Mouse (Mus musculus) cerebellum, adult 11-12 months (tissue): ENCODE data around the gene Borcs7.

Experiments
- DNase-seq: peaks from one replicate; pipeline ENCODE4 v3.0.0; 2022

Borcs7 gene

DNA sequence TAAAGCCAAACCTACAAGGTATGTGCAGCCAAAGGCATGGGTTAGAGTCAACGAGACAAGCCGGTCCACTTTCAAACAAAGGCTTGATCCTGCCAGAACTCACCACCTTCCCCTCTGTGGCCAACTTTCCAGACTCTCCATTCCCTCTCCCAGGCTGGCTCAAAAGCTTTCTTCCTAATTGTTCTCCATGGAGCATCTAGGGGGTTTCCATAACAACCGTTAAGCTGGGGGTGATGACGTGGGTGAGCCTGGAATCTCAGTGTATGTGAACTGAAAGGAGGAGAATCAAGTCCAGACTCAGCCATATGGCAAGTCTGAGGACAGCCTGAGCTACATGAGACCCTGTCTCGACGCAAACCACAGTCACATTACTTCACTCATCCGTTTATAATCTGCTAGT is 24.2 kb upstream of the Borcs7 start:
- no peak for DNase-seq

DNA sequence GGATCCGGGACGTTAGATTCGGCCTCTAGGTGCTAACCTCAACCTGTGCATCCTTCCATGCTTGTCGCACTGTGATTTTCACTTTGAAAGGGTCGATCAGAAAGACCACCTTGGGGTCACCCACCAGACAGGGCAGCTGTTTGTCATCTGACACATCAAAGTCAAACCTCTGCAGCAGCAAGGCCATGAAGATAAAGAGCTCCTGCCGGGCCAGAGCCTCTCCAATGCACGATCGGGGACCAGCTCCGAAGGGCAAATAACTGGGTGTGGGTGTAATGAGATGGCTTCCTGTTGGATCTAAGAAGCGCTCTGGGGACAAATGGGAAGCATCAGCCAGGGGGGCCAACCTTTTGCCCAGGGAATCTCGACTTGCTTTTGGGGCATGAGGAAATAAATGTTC is 22.4 kb upstream of the Borcs7 start:
- DNase-seq: no peak

DNA sequence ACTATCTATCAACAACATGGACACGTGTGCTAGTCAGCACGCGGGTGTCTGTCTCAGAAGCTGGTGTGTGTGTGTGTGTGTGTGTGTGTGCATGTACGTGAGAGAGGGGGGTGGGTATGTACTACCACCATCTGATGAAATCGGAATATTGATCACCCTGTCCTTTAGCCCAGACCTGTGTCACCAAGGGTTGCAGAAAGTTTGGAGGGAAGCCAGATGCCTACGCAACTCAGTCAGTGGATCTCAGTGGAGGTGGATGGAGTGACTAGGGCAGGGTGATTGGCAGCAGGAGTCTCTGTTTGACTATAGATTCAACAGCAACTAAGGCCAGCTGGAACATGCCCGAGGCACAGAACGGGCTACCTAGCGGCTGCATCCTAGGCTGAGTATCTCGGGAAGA is 21.4 kb upstream of the Borcs7 start:
- DNase-seq: no peak

DNA sequence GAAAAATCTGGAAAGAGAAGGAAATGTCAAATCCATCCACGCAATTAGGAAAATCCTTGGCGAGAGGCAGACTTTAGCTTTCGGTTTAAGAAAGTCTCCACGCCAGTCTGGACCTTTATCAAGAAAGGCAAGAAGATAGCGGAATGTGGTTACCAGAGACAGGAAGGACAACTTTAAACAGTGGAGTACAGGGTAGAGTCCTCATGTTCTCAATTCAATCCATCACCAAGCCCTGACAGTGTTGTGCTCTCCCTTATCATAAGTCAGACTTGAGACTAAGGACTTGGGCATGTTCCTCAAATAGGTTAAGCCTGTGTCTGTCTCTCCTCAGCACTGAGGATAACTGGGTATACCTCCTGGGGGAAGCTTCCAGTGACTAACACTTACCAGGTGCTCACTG is 19.9 kb upstream of the Borcs7 start:
- no peak for DNase-seq

DNA sequence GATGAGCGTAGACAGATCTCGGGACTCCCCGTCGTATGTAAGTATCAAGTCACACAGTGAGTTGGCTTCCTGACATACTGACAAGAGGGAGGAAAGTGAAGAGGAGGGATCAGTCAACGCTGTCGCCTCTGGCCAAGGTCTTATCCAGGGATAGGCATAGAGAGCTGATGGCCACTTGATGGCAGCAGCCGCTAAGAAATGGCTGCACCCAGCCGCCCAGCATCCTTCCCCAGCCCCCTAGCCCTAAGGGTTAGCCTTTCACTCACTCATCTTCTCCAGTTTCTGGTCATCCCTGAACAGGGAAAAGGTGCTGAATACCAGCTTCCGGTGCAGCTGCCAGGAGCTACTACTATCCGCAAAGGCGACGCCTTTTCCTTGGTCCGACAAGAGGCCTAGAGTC is 19.0 kb upstream of the Borcs7 start:
- DNase-seq: peak; percentile 29

DNA sequence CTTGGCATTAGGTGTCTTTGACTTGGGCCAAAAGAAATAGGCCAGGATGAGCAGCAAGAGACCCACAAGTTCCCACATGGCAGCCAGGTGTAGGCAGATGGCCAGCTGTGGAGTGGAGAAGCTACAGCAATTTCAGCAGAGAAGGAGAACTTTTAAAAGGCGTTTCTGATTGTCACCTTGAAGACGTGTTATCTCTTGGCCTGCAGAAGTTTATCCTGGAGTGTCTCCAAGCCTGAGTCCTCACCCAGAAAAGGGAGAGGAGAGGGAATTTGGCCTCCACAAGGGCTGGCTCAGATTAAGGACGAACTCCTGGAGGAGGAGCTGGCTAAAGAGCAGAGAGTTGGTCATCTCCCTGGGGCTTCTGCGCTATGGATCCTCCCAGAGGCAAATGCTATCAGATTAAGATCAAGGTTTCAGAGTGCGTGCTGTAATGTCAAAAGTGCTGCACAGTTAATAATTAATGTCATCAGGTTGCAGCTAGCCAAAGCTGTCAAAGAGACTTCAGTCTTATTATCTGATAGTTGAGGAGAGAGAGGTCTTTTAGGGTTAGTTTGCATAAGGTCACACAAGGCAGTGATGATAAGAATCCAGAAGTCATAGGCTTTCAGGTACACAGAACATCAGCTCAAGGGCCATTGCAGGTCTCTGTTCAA is 16.8 kb upstream of the Borcs7 start, which contains the start of gene Cyp17a1:
Cyp17a1 (minus strand) TSS at position 407 of the 653 bp plus-strand sequence.
- no peak for DNase-seq

DNA sequence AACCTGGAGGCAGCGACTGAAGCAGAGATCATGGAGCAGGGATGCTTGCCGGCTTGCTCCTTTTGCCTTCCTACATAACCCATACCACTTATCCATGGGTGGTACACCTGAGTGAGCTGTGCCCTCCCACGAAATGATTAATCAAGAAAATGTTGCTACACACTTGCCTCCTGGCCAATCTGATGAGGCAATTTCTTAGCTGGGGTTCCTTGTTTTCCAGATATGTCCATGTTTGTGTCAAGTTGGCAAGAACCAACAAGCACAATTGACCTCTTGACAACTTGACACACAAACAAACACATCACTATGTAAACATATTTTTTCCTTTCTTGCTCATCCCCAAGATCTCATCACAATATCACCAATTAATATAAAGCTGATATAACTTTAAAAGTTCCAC is 14.1 kb upstream of the Borcs7 start:
- no peak for DNase-seq

DNA sequence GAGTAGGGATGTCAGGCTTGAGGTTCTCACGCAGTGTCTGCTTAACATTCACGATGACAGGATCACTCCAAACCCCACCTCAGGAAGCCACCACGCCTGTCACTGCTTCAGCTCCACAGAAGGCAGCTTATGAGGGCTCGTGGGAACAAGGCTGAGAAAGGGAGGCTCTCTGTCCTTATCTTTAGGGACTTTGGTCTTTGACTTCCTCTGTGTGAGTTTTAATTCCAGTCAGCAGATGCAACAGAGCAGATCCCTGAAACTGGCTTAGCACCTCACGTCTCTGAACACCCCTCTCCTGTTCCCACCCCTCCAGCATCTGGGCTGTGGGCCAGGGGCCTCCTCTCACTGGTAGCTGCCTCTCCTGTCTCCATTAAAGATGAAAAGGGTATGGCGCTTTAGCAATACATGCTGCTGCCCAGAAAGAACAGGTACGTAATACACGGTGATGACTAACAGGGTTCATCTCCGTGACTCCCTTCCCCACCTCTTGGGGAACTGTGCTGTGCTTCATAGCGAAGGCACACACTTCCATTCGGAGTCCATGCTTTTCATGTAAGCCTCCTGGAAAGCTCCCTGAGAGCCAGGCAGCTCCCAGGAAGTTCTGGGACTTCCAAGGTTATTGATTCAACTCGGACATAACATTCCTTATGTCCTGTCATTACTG is 9.9 kb upstream of the Borcs7 start:
- no peak for DNase-seq

DNA sequence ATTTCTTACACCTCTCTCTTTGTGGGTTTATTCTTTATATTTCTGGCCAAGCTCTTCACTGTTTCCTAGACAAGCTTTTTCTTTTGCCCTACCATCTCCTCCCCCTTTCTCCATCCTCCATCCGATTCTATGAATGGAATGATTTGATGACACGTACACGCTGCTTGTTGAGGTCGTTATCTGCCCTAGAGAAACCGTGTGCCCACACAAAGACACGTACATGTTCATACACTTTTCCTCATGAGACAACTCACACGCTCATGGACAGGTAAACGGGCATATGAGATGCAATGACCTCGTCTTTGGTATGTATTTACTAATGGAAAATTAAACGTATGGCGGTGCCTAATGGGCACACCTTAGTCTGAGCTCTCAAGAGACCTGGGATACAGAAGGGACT is 681 bp downstream of the Borcs7 start:
- no peak for DNase-seq

DNA sequence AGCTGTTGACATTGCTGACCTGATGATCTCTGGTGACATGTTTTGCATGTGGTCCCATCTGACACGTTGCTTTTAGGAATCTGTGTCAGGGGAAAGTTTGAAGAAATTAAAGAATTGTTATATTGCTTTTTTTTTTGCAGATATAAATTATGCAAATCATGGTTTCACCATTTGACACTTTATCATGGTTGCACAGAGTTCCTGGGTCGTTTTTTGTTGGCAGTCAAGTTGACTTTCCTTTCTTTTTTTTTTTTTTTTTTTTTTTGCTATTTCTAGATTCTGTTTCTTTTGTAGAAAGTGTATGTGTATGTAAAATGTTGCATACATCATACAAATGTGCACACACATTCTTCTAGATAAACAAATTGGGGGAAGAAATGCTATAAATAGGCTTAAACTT is 1.4 kb downstream of the Borcs7 start:
- DNase-seq: no peak

DNA sequence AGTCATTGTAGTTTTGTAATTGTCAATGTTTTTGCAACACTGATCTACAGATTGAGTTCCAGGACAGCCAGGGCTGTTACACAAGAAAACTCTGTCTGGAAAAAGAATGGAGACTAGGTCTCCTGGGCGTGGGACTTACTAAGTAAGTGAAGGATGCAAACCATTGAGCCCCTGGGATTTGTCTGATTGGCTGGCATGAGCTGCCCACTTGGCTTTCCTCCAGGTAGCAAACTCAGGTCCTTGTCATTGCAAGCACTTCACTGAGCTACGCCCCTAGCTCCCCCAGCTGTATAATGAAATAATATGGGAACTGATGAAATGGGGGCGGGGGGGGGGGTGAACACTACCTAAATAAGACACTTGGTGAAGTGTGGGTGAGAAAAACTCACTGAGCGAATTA is 3.4 kb downstream of the Borcs7 start:
- no peak for DNase-seq

DNA sequence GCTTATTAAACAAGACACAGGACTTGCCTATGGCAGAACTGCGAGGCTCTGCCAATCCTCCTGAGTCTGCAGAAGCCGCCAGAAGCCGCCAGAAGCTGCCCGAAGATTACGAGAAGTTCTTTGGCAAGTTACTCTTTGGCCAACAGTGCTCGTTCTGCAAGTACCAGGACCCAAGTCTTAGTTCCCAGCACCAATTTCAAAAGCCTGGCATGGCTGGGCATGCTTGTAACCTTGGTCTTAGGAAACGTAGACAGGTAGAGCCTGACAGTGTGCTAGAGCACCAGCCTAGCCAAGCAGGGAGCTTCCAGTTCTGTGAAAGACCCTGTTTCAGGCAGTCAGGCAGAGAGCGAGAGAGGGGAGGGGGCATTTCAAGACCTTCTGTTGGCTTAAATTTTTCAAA is 6.8 kb downstream of the Borcs7 start:
- no peak for DNase-seq

DNA sequence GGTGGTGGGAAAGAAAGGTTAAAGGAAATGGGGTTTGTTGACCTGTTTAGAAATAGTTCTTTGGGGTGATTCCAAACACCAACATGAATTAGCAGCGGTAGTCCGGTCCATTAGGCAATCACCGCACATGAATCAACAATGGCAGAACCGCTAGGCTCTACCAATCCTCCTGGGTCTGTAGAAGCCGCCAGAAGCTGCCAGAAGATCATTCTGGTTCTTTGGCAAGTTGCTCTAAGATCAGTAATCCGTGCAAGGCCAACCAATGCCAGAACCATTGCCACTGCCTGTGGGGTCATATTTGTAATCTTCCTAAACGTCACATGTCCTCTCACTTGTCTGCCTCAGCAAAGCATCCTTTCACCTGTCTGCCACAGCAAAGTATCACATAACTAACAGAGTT is 7.2 kb downstream of the Borcs7 start:
- no peak for DNase-seq

DNA sequence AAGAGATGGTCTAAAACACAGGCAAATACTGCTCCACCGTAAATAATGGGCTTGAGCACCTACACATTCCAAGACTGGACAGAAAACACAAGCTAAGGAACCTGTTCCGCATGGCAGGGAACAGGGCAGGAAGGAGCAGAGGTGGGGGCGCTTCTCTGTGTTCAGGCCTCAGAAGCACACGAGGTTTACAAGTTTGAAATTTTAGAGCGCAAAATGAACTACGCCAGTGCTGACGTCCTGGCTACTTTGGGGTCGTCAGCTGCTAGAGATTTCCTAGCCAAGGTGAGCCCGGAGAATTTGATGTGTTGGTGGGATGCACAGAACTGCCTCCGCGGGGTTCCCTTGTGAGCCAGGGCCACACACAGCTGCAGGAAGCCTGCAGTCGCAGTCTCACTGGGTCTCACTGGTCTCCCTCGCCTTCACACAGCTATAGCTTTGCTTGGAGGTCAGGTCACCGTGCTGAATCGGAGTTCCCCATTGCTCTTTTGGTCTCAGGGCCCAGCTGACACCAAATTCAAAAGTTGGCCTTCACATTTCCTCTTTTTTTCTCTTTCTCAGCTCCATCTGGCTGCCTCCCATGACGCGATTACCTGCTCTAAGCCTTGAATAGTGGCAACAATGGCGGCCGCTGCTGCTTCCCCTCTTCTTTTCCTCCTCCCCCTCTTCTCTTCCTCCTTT is 8.3 kb downstream of the Borcs7 start:
- DNase-seq: no peak

DNA sequence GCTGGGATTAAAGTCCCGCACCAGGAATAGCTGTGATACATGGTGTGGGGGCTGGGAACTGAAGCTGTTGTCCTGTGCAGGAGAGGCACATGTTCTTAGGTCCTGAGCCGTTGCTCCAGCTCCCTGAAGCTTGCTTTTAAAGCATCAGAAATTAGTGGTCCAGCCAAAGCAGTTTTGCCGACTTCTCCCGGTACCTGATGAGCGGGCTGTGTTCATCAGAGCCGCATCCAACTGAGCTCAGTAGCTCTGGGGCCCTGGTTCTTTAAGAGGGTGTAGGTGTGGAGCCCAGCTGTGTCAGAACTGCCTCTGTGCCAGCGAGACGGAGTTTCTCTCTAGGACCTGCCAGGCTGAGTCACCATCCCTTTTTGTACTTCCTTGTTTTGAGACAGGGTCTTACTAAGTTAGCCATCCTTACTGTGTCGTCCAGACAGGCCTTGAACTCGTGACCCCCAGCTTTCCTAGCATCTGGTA is 9.3 kb downstream of the Borcs7 start:
- DNase-seq: no peak

DNA sequence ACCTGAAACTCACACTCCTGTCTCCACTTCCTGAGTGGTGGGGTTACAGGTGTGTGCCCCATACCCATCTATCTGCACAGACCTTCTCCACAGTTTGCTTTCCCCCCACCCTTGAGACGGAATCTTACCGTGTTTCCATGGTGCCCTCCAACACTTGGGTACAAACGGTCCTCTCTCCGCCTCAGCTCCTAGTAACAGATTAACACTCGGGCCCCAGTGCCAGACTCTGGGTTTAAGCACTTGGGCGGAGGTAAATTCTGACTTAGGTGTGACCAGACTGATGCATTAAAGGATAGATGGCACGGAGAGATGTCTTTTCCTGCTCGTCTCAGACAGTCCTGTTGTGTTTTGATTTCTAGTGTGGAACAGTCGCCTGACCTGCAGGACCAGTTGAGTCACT is 11.4 kb downstream of the Borcs7 start:
- no peak for DNase-seq

DNA sequence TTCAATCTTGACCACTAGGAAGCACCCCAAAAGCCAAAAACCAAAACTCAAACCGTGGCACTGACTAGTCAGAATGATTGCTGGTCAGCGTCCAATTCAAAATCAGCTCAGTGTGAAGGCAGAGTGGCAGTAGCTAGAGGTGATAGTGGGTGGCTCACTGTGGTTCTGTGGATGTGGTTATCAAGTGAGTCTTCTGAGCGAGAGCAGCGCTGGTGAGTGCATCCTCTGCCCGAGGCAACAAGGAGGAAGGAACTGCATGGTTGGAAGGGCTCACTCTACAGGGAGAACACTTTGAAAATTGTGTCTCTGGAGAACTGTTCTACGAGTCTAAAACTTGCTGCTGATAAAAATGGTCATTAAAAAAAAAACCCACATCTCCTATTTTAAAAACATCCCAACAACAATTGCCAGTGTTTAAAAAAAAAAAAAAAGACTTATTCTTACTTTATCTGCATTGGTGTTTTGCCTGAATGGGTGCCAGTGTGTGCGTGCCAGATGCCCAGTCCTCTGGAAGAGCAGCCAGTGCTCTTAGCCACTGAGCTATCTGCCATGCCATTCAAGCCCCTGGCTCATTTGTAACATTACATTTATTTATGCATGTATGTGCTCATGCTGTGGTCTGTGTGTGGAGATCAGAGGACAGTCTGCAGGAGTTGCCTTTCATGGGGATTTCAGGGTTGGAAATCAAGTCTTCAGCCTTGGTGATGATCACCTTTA is 16.2 kb downstream of the Borcs7 start:
- no peak for DNase-seq

DNA sequence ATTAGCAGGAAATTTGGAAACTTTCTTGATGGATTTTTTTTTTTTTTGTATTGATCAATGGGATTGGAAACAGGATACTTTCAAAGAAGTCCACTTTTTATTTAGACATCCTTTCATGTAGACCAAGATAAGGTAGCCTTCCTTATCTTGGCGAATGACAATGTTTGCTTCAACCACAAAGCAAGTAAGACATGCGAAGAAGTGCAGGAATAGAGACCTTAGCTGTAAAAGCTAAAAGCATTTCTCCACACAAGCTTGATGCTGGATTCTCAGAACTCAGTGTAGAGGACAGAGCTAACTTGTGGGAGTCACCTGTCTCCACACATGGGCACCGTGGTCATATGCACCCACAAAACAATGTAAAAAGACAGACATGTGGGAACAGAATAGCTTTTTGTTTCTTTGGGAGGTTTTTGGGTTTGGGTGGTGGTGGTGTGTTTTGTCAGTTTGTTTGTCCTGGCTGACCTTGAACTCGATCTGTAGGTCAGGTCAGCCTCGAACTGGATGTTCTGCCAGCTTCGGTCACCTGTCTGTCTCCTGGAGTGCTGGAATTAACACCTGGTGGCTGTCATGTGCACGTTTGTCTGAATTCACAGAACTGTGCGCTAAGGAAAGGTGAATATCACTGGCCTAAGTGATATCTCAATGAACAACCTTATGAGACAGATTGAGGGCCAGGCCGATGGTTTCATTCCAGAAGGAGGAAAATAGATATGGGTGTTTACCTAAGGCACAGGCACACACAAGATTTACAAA is 17.0 kb downstream of the Borcs7 start:
- no peak for DNase-seq

DNA sequence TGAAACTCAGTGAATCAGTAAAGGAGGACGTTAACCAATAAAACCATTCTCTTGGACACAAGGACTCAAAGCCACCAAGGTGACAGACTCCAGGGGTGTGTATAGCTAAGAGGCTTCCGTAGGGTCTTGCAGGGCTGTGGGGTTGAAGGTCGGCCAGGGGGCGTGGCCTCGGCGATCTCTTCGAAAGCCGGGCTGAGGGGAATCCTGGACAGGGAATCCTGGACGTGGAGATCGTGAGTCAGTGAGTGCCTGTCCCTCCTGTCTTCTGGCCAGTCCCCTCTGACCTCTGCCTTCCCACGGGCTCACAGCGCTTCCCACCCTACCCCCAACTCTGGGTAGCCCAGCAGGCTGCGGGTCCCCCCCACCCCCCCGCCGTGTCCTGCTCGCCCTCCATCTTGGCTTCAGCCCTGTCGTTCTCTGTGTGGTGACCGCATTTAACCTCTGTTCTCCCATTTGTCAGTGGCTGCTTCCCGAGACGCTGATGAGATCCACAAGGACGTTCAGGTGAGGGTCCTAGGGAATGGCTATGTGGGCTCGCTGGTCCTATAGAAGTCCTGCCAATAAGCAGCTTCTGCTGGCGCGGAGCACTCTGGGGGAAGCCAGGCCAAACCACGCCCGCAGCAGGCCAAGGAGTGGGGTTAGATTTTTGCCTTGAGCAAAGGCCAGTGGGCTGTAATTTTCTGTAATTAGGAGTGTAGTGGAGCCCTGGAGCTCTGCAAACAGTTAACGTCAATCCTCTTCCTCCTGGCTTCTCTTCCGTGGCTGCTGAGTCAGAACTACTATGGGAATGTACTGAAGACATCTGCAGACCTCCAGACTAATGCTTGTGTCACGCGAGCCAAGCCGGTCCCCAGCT is 17.8 kb downstream of the Borcs7 start, which contains the start of gene As3mt:
As3mt (plus strand) TSS at position 163 of the 856 bp plus-strand sequence.
- peak; percentile 79 for DNase-seq

DNA sequence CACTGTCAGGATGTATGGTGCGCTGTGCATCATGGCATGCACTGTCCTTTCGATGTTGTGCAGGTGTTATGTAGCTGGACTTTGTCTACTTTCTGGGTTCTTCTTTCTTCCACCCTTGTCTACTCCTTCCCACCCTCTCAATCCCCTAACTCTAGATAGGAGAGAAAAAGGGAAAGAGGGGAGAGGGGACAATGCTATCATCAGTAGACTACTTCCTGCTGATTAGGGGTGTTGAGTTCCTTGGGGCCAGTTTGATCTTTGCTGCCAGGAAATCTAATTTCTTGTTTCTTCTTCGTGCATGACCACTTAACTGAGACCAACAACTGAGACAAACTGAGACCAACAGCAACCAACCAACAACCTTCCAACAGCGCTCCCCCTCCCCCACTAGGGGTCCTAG is 20.9 kb downstream of the Borcs7 start:
- no peak for DNase-seq

DNA sequence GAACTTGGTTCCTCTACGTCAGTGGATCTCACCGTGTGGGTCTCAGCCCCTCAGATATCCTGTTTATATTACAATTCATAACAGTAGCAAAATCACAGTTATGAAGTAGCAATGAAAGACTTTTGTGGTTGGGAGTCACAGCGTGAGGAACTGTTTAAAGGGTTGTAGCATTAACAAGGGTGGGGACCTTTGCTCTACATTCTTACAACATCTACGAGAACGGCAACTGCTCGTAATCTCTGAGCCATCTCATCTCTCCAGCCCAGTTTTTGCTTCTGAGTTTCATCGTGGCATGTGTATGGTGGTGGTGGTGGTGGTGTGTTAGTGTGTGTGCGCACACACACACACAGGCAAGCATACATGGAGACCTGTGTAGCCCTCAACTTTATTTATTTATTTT is 24.5 kb downstream of the Borcs7 start:
- DNase-seq: no peak

DNA sequence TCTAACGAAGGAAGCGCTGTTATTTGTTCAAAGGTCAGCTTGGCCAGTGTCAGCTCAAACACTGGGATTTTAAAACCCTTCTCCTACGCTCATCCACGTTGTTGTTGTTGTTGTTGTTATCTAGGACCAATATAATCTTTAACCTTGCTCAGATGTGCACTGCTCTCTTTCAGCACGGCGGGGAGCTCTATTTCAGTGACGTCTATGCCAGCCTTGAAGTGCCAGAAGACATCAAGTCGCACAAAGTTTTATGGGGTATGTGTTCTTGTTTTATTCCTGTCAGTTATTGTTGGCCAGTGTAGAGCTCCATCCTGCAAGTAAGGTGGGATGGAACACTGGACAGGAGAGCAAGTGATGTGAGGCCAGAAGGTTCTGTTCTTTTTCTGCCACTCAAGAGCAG is 25.3 kb downstream of the Borcs7 start:
- DNase-seq: no peak
